Mouse (Mus musculus) midbrain, embryonic 11.5 days (tissue): ENCODE results near the gene Vps13d. TPM values are rescaled to one million over a fixed set of nuclear protein-coding genes. Genes with fewer than 3 reads are reported as not detected.

Experiments
- ATAC-seq: fragments of 200-750 bp; cut with Nextera tagmentation; 2 replicates; pipeline ENCODE4 v1.8.0; 2017; ENCODE audit warnings: moderate TSS enrichment, moderate library complexity; ENCODE audit not compliant: low FRiP score
- DNase-seq: peaks from one replicate; pipeline ENCODE4 v3.0.0; 2015; ENCODE audit warnings: low spot score; ENCODE audit errors: missing footprints
- H3K27ac ChIP-seq: fragments of 300-500 bp; sonication (generic); 2 replicates; pipeline ENCODE4 v1.5.1; 2014; ENCODE audit warnings: low read depth, low read length
- H3K27me3 ChIP-seq: fragments of 300-500 bp; sonication (generic); 2 replicates; pipeline ENCODE4 v1.6.1; 2014; ENCODE audit warnings: mild to moderate bottlenecking, low read length, moderate library complexity, mixed read lengths; ENCODE audit not compliant: control insufficient read depth, insufficient read depth
- H3K36me3 ChIP-seq: fragments of 300-500 bp; sonication (generic); 2 replicates; pipeline ENCODE4 v1.6.1; 2014; ENCODE audit warnings: mild to moderate bottlenecking, low read length, moderate library complexity, mixed read lengths; ENCODE audit not compliant: control insufficient read depth, insufficient read depth
- H3K4me1 ChIP-seq: fragments of 300-500 bp; sonication (generic); 2 replicates; pipeline ENCODE4 v1.6.1; 2014; ENCODE audit warnings: low read length; ENCODE audit not compliant: control insufficient read depth, insufficient read depth
- H3K4me2 ChIP-seq: fragments of 300-500 bp; sonication (generic); 2 replicates; pipeline ENCODE4 v1.6.1; 2014; ENCODE audit warnings: mild to moderate bottlenecking, moderate library complexity
- H3K4me3 ChIP-seq: fragments of 300-500 bp; sonication (generic); 2 replicates; pipeline ENCODE4 v1.5.1; 2014; ENCODE audit warnings: low read depth, low read length
- H3K9ac ChIP-seq: fragments of 300-500 bp; sonication (generic); 2 replicates; pipeline ENCODE4 v1.6.1; 2014; ENCODE audit warnings: low read length
- H3K9me3 ChIP-seq: fragments of 300-500 bp; sonication (generic); 2 replicates; pipeline ENCODE4 v1.6.1; 2016; ENCODE audit warnings: low read length; ENCODE audit not compliant: control insufficient read depth
- WGBS: fragments of 180-500 bp; shearing (Covaris S2); extraction: QIAGEN DNeasy Blood & Tissue Kit; methylation state at CpG from one replicate; pipeline ENCODE4 v1.1.7; 2014; 5-methylcytosine and 5-hydroxymethylcytosine counted together
- polyA plus RNA-seq: library from polyadenylated mRNA; unstranded; fragments of >200 nt; fragmentation: Nextera tagmentation; extraction: Ambion mirVana; gene quantifications from 2 replicates; pipeline ENCODE4 v1.2.1, GENCODE M21; 2014

Gene Vps13d
- polyA plus RNA-seq, 1 experiment from 2014 or later = 8.7 TPM

DNA sequence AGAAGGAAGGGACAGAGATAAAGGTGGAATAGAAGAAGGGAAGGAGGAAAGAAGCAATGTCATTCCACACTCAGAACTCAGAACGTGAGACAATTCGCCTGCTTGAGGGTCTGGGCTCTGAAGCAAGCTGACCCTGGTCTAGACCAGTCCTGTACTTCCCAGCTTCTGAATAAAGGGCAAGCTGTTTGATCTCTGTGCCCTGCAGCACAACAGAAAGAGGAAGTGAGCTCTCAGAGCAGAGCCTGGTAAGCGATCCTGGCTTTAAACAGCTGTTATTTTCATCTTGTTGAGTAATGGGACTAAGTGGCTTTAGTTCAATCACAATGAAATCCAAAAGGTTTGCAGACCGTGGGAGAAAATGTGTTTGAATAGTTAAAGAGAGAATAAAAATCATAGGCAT is 83.2 kb downstream of the Vps13d start:
- Histone ChIP-seq H3K27me3 (no peaks in the 10 kb centered on the region), H3K27ac (no peak overlapping the region), H3K4me2 (no peak overlapping the region), H3K36me3 (peaks cover 5% of the 10 kb centered on the region; the same call in 1 of the 2 replicates), H3K4me3 (no peak overlapping the region), H3K9me3 (no peaks in the 10 kb centered on the region), H3K9ac (no peak overlapping the region), H3K4me1 (no peaks in the 10 kb centered on the region)
- whole genome bisulfite sequencing = 58% methylated on average over 4 of the region's 4 CpGs
- DNase-seq (no peak), ATAC-seq (no peak)

DNA sequence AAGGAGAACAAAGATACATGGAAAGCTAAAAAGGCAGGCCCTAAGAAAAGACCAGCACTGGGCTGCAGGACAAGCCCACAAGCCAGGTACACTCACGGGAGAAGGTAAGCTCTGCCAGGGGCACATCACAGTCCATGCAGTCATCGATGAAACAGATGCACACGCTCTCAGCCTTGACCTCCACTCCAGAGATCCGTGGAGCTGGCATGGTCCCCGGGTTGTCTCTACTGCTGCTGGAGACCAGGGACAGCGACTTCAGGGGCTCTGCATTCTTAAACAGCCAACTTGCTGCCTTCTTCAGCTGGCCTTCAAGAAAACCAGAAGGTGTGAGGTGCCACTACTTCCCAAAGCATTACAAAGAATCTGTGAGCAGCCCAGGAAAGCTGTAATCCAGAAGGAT is 84.1 kb downstream of the Vps13d start:
- 84% methylated on average over 6 of the region's 6 CpGs for WGBS
- no peak overlapping the region for H3K9ac ChIP-seq
- ATAC-seq = no peak

DNA sequence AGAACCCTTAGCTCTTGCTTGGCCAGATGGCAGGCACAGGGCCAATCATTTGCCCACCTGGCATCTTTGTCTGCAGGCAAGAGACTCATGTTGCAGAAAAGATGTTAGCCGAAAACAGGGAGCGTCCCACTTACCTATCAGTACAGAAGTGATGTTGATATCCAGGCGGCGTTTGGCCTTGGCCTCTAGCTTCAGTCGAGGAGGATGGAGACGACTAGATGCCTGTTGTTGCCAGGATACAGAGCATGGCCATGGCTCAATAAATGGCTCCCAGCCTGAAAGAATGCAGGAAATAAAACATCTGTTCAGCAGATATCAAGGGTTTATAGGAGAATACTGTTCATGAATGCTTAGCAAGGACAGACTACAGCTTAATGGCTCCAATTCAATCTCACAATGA is 88.0 kb downstream of the Vps13d start:
- no peak overlapping the region for H3K4me3 ChIP-seq
- DNase-seq = no peak
- peaks cover 6% of the 10 kb centered on the region; the same call in 1 of the 2 replicates for H3K36me3 ChIP-seq
- no peaks in the 10 kb centered on the region; the same call in 1 of the 2 replicates for H3K4me1 ChIP-seq
- no peak for ATAC-seq
- H3K9ac ChIP-seq = no peak overlapping the region
- WGBS = 96% methylated on average over 6 of the region's 6 CpGs
- H3K4me2 ChIP-seq = no peak overlapping the region
- no peaks in the 10 kb centered on the region for H3K27me3 ChIP-seq
- no peak overlapping the region for H3K27ac ChIP-seq
- H3K9me3 ChIP-seq = no peaks in the 10 kb centered on the region

More for the DNA sequence above, 84.1 kb downstream of the Vps13d start:
- no peak overlapping the region for H3K4me2 ChIP-seq
- no peak for DNase-seq
- no peak overlapping the region for H3K27ac ChIP-seq
- no peaks in the 10 kb centered on the region for H3K9me3 ChIP-seq
- no peak overlapping the region for H3K4me3 ChIP-seq
- peaks cover 8% of the 10 kb centered on the region; the same call in 1 of the 2 replicates for H3K36me3 ChIP-seq
- H3K27me3 ChIP-seq = no peaks in the 10 kb centered on the region
- no peaks in the 10 kb centered on the region for H3K4me1 ChIP-seq

DNA sequence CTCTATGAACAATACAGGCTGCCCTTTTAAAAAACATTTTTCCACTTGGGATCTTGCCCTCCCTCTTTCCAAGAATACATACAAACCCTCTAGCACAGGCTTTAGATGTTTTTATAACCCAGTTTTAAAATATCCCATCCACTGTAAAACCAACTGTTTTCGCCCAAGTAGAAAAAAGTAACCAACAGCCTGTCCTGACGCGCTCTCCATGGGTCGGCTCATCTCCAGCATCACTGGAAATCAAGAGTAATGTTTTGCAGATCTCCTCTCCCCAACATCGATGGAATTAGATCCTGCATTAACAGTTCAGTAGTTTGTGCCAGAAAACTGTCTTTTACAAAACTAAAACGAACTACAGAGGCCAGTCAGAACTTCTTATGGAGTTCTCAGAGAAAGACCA is 89.5 kb downstream of the Vps13d start:
- Histone ChIP-seq H3K4me3 (no peak overlapping the region), H3K9me3 (no peaks in the 10 kb centered on the region), H3K9ac (no peak overlapping the region), H3K4me2 (no peak overlapping the region), H3K27ac (peak overlapping the region; percentile 17; the same call in 1 of the 2 replicates), H3K36me3 (peaks cover 6% of the 10 kb centered on the region; the same call in 1 of the 2 replicates), H3K4me1 (no peaks in the 10 kb centered on the region; the same call in 1 of the 2 replicates), H3K27me3 (no peaks in the 10 kb centered on the region)
- ATAC-seq (no peak; the same call in 1 of the 2 replicates), DNase-seq (no peak)
- WGBS = 62% methylated on average over 6 of the region's 6 CpGs

DNA sequence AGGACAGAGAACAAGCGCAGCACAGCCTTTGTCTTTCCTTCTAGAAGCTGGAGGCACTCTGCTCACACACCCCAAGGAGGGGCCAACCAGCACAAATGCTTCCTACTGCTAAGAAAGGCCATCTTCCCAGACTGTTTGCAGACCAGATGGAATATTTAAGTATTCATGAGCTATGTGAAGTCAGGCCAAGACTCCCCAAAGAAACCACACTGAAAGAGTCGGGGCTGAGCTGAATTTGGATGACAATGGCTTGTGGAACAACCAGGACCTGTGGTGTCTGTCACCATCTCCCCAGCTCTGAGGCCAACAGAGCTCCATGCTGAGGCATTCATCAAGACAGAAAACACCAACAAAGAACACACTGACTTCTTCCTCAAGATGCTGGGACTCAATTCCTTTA is 89.9 kb downstream of the Vps13d start:
- Histone ChIP-seq H3K4me2 (no peak overlapping the region), H3K27ac (peak overlapping the region; percentile 17; the same call in 1 of the 2 replicates), H3K36me3 (peaks cover 6% of the 10 kb centered on the region; the same call in 1 of the 2 replicates), H3K9ac (no peak overlapping the region), H3K4me3 (no peak overlapping the region), H3K4me1 (no peaks in the 10 kb centered on the region; the same call in 1 of the 2 replicates), H3K27me3 (no peaks in the 10 kb centered on the region), H3K9me3 (no peaks in the 10 kb centered on the region)
- 17% methylated on average over 2 of the region's 2 CpGs for WGBS
- ATAC-seq (peak; percentile 93), DNase-seq (peak; percentile 88)

DNA sequence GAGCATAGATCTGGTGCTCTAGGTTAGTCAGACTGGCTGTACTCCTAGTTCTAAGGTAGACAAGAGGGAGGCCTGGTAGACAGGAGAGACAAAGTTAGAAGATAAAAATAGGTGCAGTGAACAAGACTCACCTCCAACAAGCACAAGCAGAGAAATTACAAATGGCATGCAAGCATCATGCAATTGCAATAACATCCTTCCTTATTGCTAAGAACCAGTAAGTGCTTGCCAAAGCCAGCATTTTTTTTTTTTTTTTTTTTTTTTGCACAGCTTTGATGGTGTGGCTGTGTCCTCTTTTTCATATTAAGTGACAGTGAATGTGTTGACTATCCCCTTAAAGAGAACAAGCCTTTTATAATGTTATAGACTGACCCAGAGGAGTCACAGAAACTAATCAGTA is 91.2 kb downstream of the Vps13d start:
- no peak overlapping the region for H3K4me2 ChIP-seq
- no peak for ATAC-seq
- no peaks in the 10 kb centered on the region for H3K9me3 ChIP-seq
- H3K4me1 ChIP-seq = no peaks in the 10 kb centered on the region; the same call in 1 of the 2 replicates
- H3K36me3 ChIP-seq = peaks cover 6% of the 10 kb centered on the region; the same call in 1 of the 2 replicates
- DNase-seq = no peak
- H3K9ac ChIP-seq = no peak overlapping the region
- H3K27ac ChIP-seq = no peak overlapping the region
- H3K27me3 ChIP-seq = no peaks in the 10 kb centered on the region
- H3K4me3 ChIP-seq = no peak overlapping the region

DNA sequence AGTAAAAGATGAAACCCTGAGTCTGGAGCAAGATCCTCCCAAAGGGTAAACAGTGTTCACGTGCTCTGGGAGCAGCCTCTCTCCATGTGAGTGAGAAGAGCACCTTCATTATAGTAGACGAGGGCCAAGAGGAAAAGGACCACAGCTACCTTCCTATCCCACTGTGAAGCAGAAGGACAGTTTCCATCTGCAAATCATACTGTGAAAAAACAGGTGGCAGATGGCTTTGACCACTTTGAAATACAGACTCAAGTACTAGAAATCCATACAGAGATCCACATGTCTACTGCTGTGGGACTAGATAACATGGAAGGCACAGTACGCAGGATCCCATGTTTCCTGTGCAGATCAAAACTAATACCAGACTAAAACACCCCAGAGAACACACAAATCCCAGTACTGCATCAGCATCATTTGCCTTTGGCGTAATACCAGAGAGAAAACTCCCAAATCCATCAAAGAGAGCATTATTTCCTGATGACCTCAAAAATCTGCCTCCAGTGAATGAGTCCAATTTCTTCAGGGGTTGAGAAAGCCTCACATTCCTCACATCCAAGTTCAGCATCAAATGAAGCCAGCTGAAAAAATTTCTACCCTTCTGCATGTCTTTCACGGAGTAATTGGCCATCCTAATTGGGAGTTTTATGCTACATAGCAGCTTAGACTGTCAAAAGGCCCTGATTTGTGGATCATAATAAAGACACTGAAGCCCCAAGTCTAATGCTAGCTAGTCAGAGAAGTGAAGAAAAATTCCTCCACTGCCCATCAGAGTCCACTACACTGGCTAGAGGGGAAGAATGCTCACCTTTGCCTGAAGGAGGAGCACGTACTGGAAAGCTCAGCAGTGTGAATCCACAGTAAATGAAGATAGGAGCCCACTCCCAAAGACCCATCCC is 92.7 kb downstream of the Vps13d start:
- Histone ChIP-seq H3K4me3 (no peak overlapping the region), H3K27ac (no peak overlapping the region), H3K9ac (no peak overlapping the region), H3K9me3 (no peaks in the 10 kb centered on the region), H3K4me1 (no peaks in the 10 kb centered on the region; the same call in 1 of the 2 replicates), H3K36me3 (peaks cover 6% of the 10 kb centered on the region; the same call in 1 of the 2 replicates), H3K4me2 (no peak overlapping the region), H3K27me3 (no peaks in the 10 kb centered on the region)
- no peak for ATAC-seq
- WGBS = 79% methylated on average over 6 of the region's 6 CpGs
- no peak for DNase-seq

DNA sequence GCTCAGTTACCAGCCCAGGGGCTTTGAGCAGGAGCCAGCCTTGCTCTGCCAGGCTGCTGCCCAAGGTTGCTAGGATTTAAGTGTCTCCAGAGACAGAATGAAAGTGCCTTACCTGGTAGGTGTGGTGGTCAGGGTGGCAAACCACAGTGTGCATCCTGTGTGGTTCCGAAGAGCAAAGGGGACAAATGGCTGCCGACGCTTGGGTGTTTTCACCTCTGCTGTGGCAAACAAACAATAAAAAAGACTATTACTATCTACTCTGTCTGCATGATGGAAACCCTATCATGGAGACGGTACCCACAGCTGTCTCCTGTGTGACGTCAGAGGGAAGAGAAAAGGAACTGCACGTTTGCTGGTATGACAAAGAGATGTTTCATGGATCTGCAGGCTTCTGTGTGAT is 95.0 kb downstream of the Vps13d start:
- DNase-seq (no peak), ATAC-seq (no peak)
- Histone ChIP-seq H3K27me3 (no peaks in the 10 kb centered on the region), H3K9ac (no peak overlapping the region), H3K27ac (no peak overlapping the region), H3K9me3 (no peaks in the 10 kb centered on the region), H3K4me1 (no peaks in the 10 kb centered on the region; the same call in 1 of the 2 replicates), H3K36me3 (0 out of 2 replicates have a peak, but pooled peaks cover 4% of the 10 kb centered on the region), H3K4me3 (no peak overlapping the region), H3K4me2 (no peak overlapping the region)
- 93% methylated on average over 6 of the region's 6 CpGs for WGBS

DNA sequence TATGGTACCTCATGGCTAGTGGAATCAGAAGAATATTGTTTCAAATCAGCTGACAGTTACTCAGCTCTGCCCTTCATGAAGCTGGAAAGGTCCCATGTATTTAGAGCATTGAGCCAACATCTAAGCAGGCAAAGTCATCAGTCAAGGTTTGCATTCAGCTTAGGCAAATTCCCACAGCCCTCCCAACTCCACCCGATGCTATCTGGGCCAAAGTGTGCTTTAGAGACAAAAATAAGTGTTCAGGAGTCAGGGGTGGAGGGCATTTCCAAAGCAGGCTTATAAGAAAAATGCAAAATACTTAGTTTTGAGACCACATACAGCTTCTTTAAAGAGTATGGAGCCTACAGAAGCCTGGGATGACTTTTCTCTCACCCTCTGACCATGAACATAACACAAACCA is 95.5 kb downstream of the Vps13d start:
- 0 out of 2 replicates have a peak, but pooled peaks cover 4% of the 10 kb centered on the region for H3K36me3 ChIP-seq
- H3K4me1 ChIP-seq = no peaks in the 10 kb centered on the region; the same call in 1 of the 2 replicates

More for the DNA sequence above, 95.5 kb downstream of the Vps13d start:
- ATAC-seq (no peak), DNase-seq (no peak)
- WGBS = 80% methylated on average over 1 of the region's 1 CpGs
- Histone ChIP-seq H3K9ac (no peak overlapping the region), H3K27ac (no peak overlapping the region), H3K4me3 (no peak overlapping the region), H3K27me3 (no peaks in the 10 kb centered on the region), H3K9me3 (no peaks in the 10 kb centered on the region), H3K4me2 (no peak overlapping the region)
